8 mouse cellular contexts compared by ENCODE assay signal in genomic region chr9:44502006-44502405, GRCm38 (mm10). TPM values are rescaled to one million over a fixed set of nuclear protein-coding genes. Genes with fewer than 3 reads are reported as not detected.
DNase-seq lines count a peak whose midpoint lies in the region; ATAC-seq lines count a peak whose summit lies in the region.
"Had no signal": no experiment of that assay in that cellular context is flagged by ENCODE, and none has a peak within 500 bp of the region (broad histone marks: within the 10 kb centered on the region; RNA-seq: fewer than 3 reads in every experiment).

No protein-coding gene starts in this region.

- peak; percentile 56 for ATAC-seq in CD4-positive, CD25-positive, alpha-beta regulatory T cell, adult 4 months
- peak; percentile 66 for ATAC-seq in megakaryocyte progenitor cell, adult 5-6 weeks (replicated peaks; ENCODE audit: poor library complexity)

- peak; percentile 79 for DNase-seq in T-cell, adult 2 months (ENCODE audit: low spot score)
- peak; percentile 92 for DNase-seq in embryo, embryonic 10.5 days (ENCODE audit: low spot score)
- DNase-seq in heart, adult 9 months (ENCODE audit: low spot score in 2 of 2), result peak; percentile 41 to 79
- DNase-seq in kidney, postnatal 25 days, result peak; percentile 86 to 92
- peak; percentile 78 for DNase-seq in right cerebral cortex, postnatal 4 days

RNA-seq across cellular contexts. Expression of gene Bcl9l, which starts 19.4 kb away (rescaled TPM):
- polyA plus RNA-seq in CD4-positive, CD25-positive, alpha-beta regulatory T cell, adult 4 months (2017; shearing (Covaris generic)), result 10 to 100 TPM; 13.3 to 17.6 TPM
- 4.3 and 4.5 TPM in 2 replicates for total RNA-seq in megakaryocyte progenitor cell, adult 5-6 weeks (2015)
- 1.6 and 1.8 TPM in 2 replicates for total RNA-seq in megakaryocyte progenitor cell, adult 5-6 weeks (2017)

RNA-seq across cellular contexts. Expression of gene Upk2, which starts 47.2 kb away (rescaled TPM):
- not detected for polyA plus RNA-seq in CD4-positive, CD25-positive, alpha-beta regulatory T cell, adult 4 months (2017; shearing (Covaris generic))
- not detected in 2 replicates for total RNA-seq in megakaryocyte progenitor cell, adult 5-6 weeks (2015)
- not detected in 2 replicates for total RNA-seq in megakaryocyte progenitor cell, adult 5-6 weeks (2017)
- total RNA-seq: left cerebral cortex, adult 8-10 months had no signal

RNA-seq across cellular contexts. Expression of gene Cxcr5, which starts 59.7 kb away (rescaled TPM):
- 100 to 1,000 TPM in 1 of 2 experiments, 10 to 100 TPM in 1; 93.9 to 121 TPM for polyA plus RNA-seq in CD4-positive, CD25-positive, alpha-beta regulatory T cell, adult 4 months (2017; shearing (Covaris generic))
- total RNA-seq in megakaryocyte progenitor cell, adult 5-6 weeks (2015), result not detected in 2 replicates
- total RNA-seq in megakaryocyte progenitor cell, adult 5-6 weeks (2017), result not detected in 2 replicates
- total RNA-seq: left cerebral cortex, adult 8-10 months had no signal

Comparison
In these comparisons a context has a peak if more than half of its experiments do, and no peak if none do; other contexts are left out.
1. Peak in every context shown above with its lines: DNase-seq and ATAC-seq.